20 mouse cellular contexts compared by ENCODE assay signal in the genomic region with DNA sequence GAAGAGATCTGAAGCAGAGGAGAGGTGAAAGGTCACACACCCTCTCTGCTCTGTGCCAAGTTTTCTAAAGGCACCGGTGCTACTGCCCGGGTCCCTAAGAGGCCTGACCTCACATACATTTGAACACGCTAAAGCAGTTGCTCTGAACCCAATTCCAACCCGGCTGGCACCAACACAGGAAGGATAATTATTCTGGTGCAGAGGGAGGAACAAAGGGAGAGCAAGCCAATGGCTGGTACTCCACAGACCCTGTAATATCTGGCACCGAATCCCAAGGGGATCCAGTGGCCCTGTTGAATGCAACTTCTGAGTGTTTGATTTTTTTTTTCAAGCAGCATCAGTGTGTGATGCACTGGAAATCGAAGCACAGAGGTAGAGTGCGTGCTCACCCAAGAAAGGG. TPM values are rescaled to one million over a fixed set of nuclear protein-coding genes. Genes with fewer than 3 reads are reported as not detected.
A peak's percentile ranks its signal among the peaks of the same experiment; 100 is the strongest.
DNase-seq lines count a peak whose midpoint lies in the region; ATAC-seq and TF ChIP-seq lines count a peak whose summit lies in the region.
"Had no signal": no experiment of that assay in that cellular context is flagged by ENCODE, and none has a peak within 500 bp of the region (broad histone marks: within the 10 kb centered on the region; RNA-seq: fewer than 3 reads in every experiment).

No protein-coding gene starts in this region.

- ATAC-seq in lung, embryonic 15.5 days (ENCODE audit: borderline replicate concordance, extremely low read depth, low FRiP score, low TSS enrichment): no peak
- no peak for ATAC-seq in forebrain, postnatal 0 days
- ATAC-seq in hindbrain, postnatal 0 days: no peak
- ATAC-seq in neural tube, embryonic 14.5 days (ENCODE audit: low read depth): no peak
- ATAC-seq: intestine, embryonic 15.5 days had no signal

- H3K4me1 ChIP-seq in lung, embryonic 15.5 days: peaks cover 31% of the 10 kb centered on the region
- H3K4me1 ChIP-seq in forebrain, postnatal 0 days (ENCODE audit: insufficient read depth): peaks cover 22% of the 10 kb centered on the region
- peaks cover 23% of the 10 kb centered on the region for H3K4me1 ChIP-seq in hindbrain, postnatal 0 days (ENCODE audit: insufficient read depth, low read length)
- peaks cover 39% of the 10 kb centered on the region for H3K4me1 ChIP-seq in neural tube, embryonic 14.5 days (ENCODE audit: control insufficient read depth, insufficient read depth, low read length)

- TF ChIP-seq CTCF in forebrain, postnatal 0 days (IDR thresholded peaks at IDR 0.05; ENCODE audit: low read depth): no peak
- no peak for TF ChIP-seq CTCF in hindbrain, postnatal 0 days (IDR thresholded peaks at IDR 0.05; ENCODE audit: low read depth)

- no peaks in the 10 kb centered on the region for H3K9me3 ChIP-seq in lung, embryonic 15.5 days
- no peaks in the 10 kb centered on the region for H3K9me3 ChIP-seq in forebrain, postnatal 0 days (ENCODE audit: low read length)
- no peaks in the 10 kb centered on the region for H3K9me3 ChIP-seq in hindbrain, postnatal 0 days (ENCODE audit: low read length)
- H3K9me3 ChIP-seq in neural tube, embryonic 14.5 days (ENCODE audit: control insufficient read depth, low read length): no peaks in the 10 kb centered on the region
- H3K9me3 ChIP-seq: intestine, embryonic 15.5 days had no signal

- H3K27me3 ChIP-seq in lung, embryonic 15.5 days: peaks cover 45% of the 10 kb centered on the region
- no peaks in the 10 kb centered on the region for H3K27me3 ChIP-seq in forebrain, postnatal 0 days (ENCODE audit: insufficient read depth, low read length)
- H3K27me3 ChIP-seq in hindbrain, postnatal 0 days (ENCODE audit: insufficient read depth, low read length): no peaks in the 10 kb centered on the region
- H3K27me3 ChIP-seq in neural tube, embryonic 14.5 days (ENCODE audit: control insufficient read depth, insufficient read depth, low read length): no peaks in the 10 kb centered on the region

- no peak for DNase-seq in lung, postnatal 10 days
- DNase-seq in forebrain, postnatal 0 days: no peak
- peak; percentile 31 for DNase-seq in hindbrain, postnatal 0 days (ENCODE audit: low spot score)
- DNase-seq in adrenal gland, adult 18-20 months (ENCODE audit: low spot score in 2 of 2): no peak
- no peak for DNase-seq in embryo, embryonic 10.5 days (ENCODE audit: low spot score)
- no peak for DNase-seq in spleen, postnatal 10 days (ENCODE audit: low spot score in 2 of 2)
- DNase-seq: adrenal gland, adult 8-10 months; cerebellum, adult 9-10 months; gastrocnemius, postnatal 14 days; heart, postnatal 10 days; layer of hippocampus, adult 9-11 months; thymus, adult 2 months had no signal

- H3K9ac ChIP-seq in lung, embryonic 15.5 days: no peak overlapping the region
- H3K9ac ChIP-seq in forebrain, postnatal 0 days: peak overlapping the region; percentile 33
- H3K9ac ChIP-seq in hindbrain, postnatal 0 days (replicated peaks; ENCODE audit: low read length): no peak overlapping the region
- H3K9ac ChIP-seq in neural tube, embryonic 14.5 days (replicated peaks; ENCODE audit: low read depth, low read length): no peak overlapping the region; the same call in 1 of the 2 replicates
- H3K9ac ChIP-seq: intestine, embryonic 15.5 days; lung, embryonic 14.5 days had no signal

- no peak overlapping the region for H3K27ac ChIP-seq in lung, embryonic 15.5 days
- H3K27ac ChIP-seq in forebrain, postnatal 0 days (ENCODE audit: low read depth, low read length): no peak overlapping the region
- H3K27ac ChIP-seq in hindbrain, postnatal 0 days: no peak overlapping the region
- no peak overlapping the region for H3K27ac ChIP-seq in neural tube, embryonic 14.5 days (ENCODE audit: low read depth, low read length)
- H3K27ac ChIP-seq: intestine, embryonic 15.5 days; kidney, postnatal 0 days had no signal

- WGBS in lung, embryonic 15.5 days: 42% methylated on average over 7 of the region's 7 CpGs
- whole genome bisulfite sequencing in forebrain, postnatal 0 days: 32% methylated on average over 7 of the region's 7 CpGs
- 31% methylated on average over 7 of the region's 7 CpGs for WGBS in hindbrain, postnatal 0 days
- 38% methylated on average over 7 of the region's 7 CpGs for WGBS in neural tube, embryonic 14.5 days

- H3K36me3 ChIP-seq in lung, embryonic 15.5 days: no peaks in the 10 kb centered on the region
- H3K36me3 ChIP-seq in forebrain, postnatal 0 days (ENCODE audit: insufficient read depth): no peaks in the 10 kb centered on the region
- no peaks in the 10 kb centered on the region for H3K36me3 ChIP-seq in hindbrain, postnatal 0 days (ENCODE audit: insufficient read depth, low read length)
- no peaks in the 10 kb centered on the region for H3K36me3 ChIP-seq in neural tube, embryonic 14.5 days (ENCODE audit: control insufficient read depth, insufficient read depth, low read length)
- H3K36me3 ChIP-seq: G1E; intestine, embryonic 15.5 days had no signal

- H3K4me2 ChIP-seq in lung, embryonic 15.5 days: peak overlapping the region; percentile 100; the same call in 1 of the 2 replicates
- H3K4me2 ChIP-seq in forebrain, postnatal 0 days (ENCODE audit: low read depth): peak overlapping the region; percentile 72
- peak overlapping the region; percentile 67 for H3K4me2 ChIP-seq in hindbrain, postnatal 0 days (ENCODE audit: low read depth, low read length)
- H3K4me2 ChIP-seq in neural tube, embryonic 14.5 days (ENCODE audit: low read depth, low read length): peak overlapping the region; percentile 78
- H3K4me2 ChIP-seq: intestine, embryonic 15.5 days had no signal

- H3K4me3 ChIP-seq in lung, embryonic 15.5 days: no peak overlapping the region
- peak overlapping the region; percentile 79 for H3K4me3 ChIP-seq in forebrain, postnatal 0 days (ENCODE audit: low read depth, low read length)
- peak overlapping the region; percentile 77 for H3K4me3 ChIP-seq in hindbrain, postnatal 0 days (ENCODE audit: low read length)
- H3K4me3 ChIP-seq in neural tube, embryonic 14.5 days (ENCODE audit: low read depth, low read length): peak overlapping the region; percentile 73
- H3K4me3 ChIP-seq: intestine, embryonic 15.5 days had no signal

RNA-seq across cellular contexts. Expression of a gene that starts 2.5 kb away (rescaled TPM):
- polyA plus RNA-seq in lung, embryonic 15.5 days (2015; fragmentation: Nextera tagmentation; extraction: Ambion mirVana): 0.17 and 0.20 TPM in 2 replicates
- total RNA-seq in forebrain, postnatal 0 days (2014; rRNA removed): 26.1 and 27.6 TPM in 2 replicates
- 2.7 and 3.0 TPM in 2 replicates for polyA plus RNA-seq in forebrain, postnatal 0 days (2015; fragmentation: Nextera tagmentation; extraction: Ambion mirVana)
- 25.9 and 31.9 TPM in 2 replicates for total RNA-seq in hindbrain, postnatal 0 days (2014; rRNA removed)
- polyA plus RNA-seq in hindbrain, postnatal 0 days (2015; fragmentation: Nextera tagmentation; extraction: Ambion mirVana): 2.3 and 2.5 TPM in 2 replicates
- 2.8 and 3.3 TPM in 2 replicates for polyA plus RNA-seq in neural tube, embryonic 14.5 days (2014; fragmentation: Nextera tagmentation; extraction: Ambion mirVana)
- total RNA-seq in adrenal gland, adult 18-20 months (2021): under 1 TPM in 1 of 2 experiments, not detected in 1; 0.10 TPM
- total RNA-seq: heart, adult 8-10 months; liver, adult 2 months had no signal
- polyA plus RNA-seq: G1E; liver, adult 2 months had no signal

RNA-seq across cellular contexts. Expression of a gene that starts 28.0 kb away (rescaled TPM):
- 6.4 and 7.2 TPM in 2 replicates for polyA plus RNA-seq in lung, embryonic 15.5 days (2015; fragmentation: Nextera tagmentation; extraction: Ambion mirVana)
- 2.5 and 4.2 TPM in 2 replicates for total RNA-seq in forebrain, postnatal 0 days (2014; rRNA removed)
- 3.2 and 3.4 TPM in 2 replicates for polyA plus RNA-seq in forebrain, postnatal 0 days (2015; fragmentation: Nextera tagmentation; extraction: Ambion mirVana)
- 7.8 and 10.6 TPM in 2 replicates for total RNA-seq in hindbrain, postnatal 0 days (2014; rRNA removed)
- polyA plus RNA-seq in hindbrain, postnatal 0 days (2015; fragmentation: Nextera tagmentation; extraction: Ambion mirVana): 5.8 and 7.0 TPM in 2 replicates
- 3.1 and 3.2 TPM in 2 replicates for polyA plus RNA-seq in neural tube, embryonic 14.5 days (2014; fragmentation: Nextera tagmentation; extraction: Ambion mirVana)
- total RNA-seq in adrenal gland, adult 18-20 months (2021): 10 to 100 TPM in 1 of 2 experiments, 1 to 10 TPM in 1; 8.5 to 10.3 TPM

RNA-seq across cellular contexts. Expression of a gene that starts 40.1 kb away (rescaled TPM):
- 16.7 and 17.3 TPM in 2 replicates for polyA plus RNA-seq in lung, embryonic 15.5 days (2015; fragmentation: Nextera tagmentation; extraction: Ambion mirVana)
- total RNA-seq in forebrain, postnatal 0 days (2014; rRNA removed): 27.8 and 29.9 TPM in 2 replicates
- 13.9 and 14.9 TPM in 2 replicates for polyA plus RNA-seq in forebrain, postnatal 0 days (2015; fragmentation: Nextera tagmentation; extraction: Ambion mirVana)
- 38.2 and 38.9 TPM in 2 replicates for total RNA-seq in hindbrain, postnatal 0 days (2014; rRNA removed)
- 19.1 and 19.8 TPM in 2 replicates for polyA plus RNA-seq in hindbrain, postnatal 0 days (2015; fragmentation: Nextera tagmentation; extraction: Ambion mirVana)
- polyA plus RNA-seq in neural tube, embryonic 14.5 days (2014; fragmentation: Nextera tagmentation; extraction: Ambion mirVana): 11.8 and 14.2 TPM in 2 replicates
- total RNA-seq in adrenal gland, adult 18-20 months (2021): 10 to 100 TPM; 24.3 to 33.6 TPM
